Comparison of ENCODE assay signal across 7 mouse cellular contexts in genomic region chr10:81643449-81644055, GRCm38 (mm10). TPM values are rescaled to one million over a fixed set of nuclear protein-coding genes. Genes with fewer than 3 reads are reported as not detected.
A peak's percentile ranks its signal among the peaks of the same experiment; 100 is the strongest.
DNase-seq lines count a peak whose midpoint lies in the region; ATAC-seq and TF ChIP-seq lines count a peak whose summit lies in the region.

No protein-coding gene starts in this region.

- ATAC-seq in intestine, postnatal 0 days, result peak; percentile 91
- ATAC-seq in midbrain, embryonic 12.5 days (ENCODE audit: low FRiP score, low read depth), result peak; percentile 89

- under 1% methylated on average over 70 of the region's 75 CpGs for WGBS in intestine, postnatal 0 days
- WGBS in midbrain, embryonic 12.5 days, result under 1% methylated on average over 70 of the region's 75 CpGs
- 1% methylated on average over 74 of the region's 75 CpGs for WGBS in small intestine, adult 2 months

- H3K36me3 ChIP-seq in intestine, postnatal 0 days (ENCODE audit: control insufficient read depth, insufficient read depth), result no peaks in the 10 kb centered on the region; the same call in 1 of the 2 replicates
- H3K36me3 ChIP-seq in midbrain, embryonic 12.5 days, result no peaks in the 10 kb centered on the region
- no peaks in the 10 kb centered on the region for H3K36me3 ChIP-seq in small intestine, adult 2 months (ENCODE audit: control insufficient read depth, insufficient read depth, low read length)

- H3K4me3 ChIP-seq in intestine, postnatal 0 days (ENCODE audit: low read depth, low read length), result peak overlapping the region; percentile 74
- H3K4me3 ChIP-seq in midbrain, embryonic 12.5 days, result peak overlapping the region; percentile 71
- H3K4me3 ChIP-seq in small intestine, adult 2 months (ENCODE audit: low read depth, low read length), result peak overlapping the region; percentile 85

- H3K27ac ChIP-seq in intestine, postnatal 0 days (ENCODE audit: low read depth, low read length), result peak overlapping the region; percentile 94
- peak overlapping the region; percentile 97 for H3K27ac ChIP-seq in midbrain, embryonic 12.5 days (replicated peaks)
- H3K27ac ChIP-seq in small intestine, adult 2 months (ENCODE audit: insufficient read depth, low read depth, low read length), result peak overlapping the region; percentile 88

- peak overlapping the region; percentile 86 for H3K9ac ChIP-seq in intestine, postnatal 0 days (ENCODE audit: low read depth, low read length)
- peak overlapping the region; percentile 88 for H3K9ac ChIP-seq in midbrain, embryonic 12.5 days (replicated peaks)

- peak; percentile 71 for TF ChIP-seq CTCF in intestine, postnatal 0 days (IDR thresholded peaks at IDR 0.05; ENCODE audit: low read depth)
- peak; percentile 44; the same call in 1 of the 2 replicates for TF ChIP-seq CTCF in small intestine, adult 2 months (IDR thresholded peaks at IDR 0.05; ENCODE audit: extremely low read depth, insufficient read length, insufficient replicate concordance, low read depth, low read length)

- peak; percentile 68 for TF ChIP-seq POLR2A in small intestine, adult 2 months (IDR thresholded peaks at IDR 0.05; ENCODE audit: low read depth, low read length)

- intact Hi-C loops in left cerebral cortex, postnatal 4 days (cut with DNase I), result no loop called here

- no peaks in the 10 kb centered on the region for H3K9me3 ChIP-seq in intestine, postnatal 0 days (ENCODE audit: control insufficient read depth)
- H3K9me3 ChIP-seq in midbrain, embryonic 12.5 days, result no peaks in the 10 kb centered on the region

- H3K4me1 ChIP-seq in intestine, postnatal 0 days (replicated peaks; ENCODE audit: control insufficient read depth, insufficient read depth, low read length), result 0 out of 2 replicates have a peak, but pooled peaks cover 4% of the 10 kb centered on the region
- peaks cover 24% of the 10 kb centered on the region for H3K4me1 ChIP-seq in midbrain, embryonic 12.5 days
- peaks cover 9% of the 10 kb centered on the region; the same call in 1 of the 2 replicates for H3K4me1 ChIP-seq in small intestine, adult 2 months (ENCODE audit: control insufficient read depth, insufficient read depth, insufficient read length, low read length)

- no peaks in the 10 kb centered on the region for H3K27me3 ChIP-seq in intestine, postnatal 0 days (replicated peaks; ENCODE audit: control insufficient read depth, insufficient read depth, low read length)
- H3K27me3 ChIP-seq in midbrain, embryonic 12.5 days, result peaks cover 8% of the 10 kb centered on the region
- no peaks in the 10 kb centered on the region for H3K27me3 ChIP-seq in small intestine, adult 2 months (ENCODE audit: control insufficient read depth, insufficient read depth, low read length)

- peak overlapping the region; percentile 92 for H3K4me2 ChIP-seq in intestine, postnatal 0 days (replicated peaks; ENCODE audit: low read depth)
- H3K4me2 ChIP-seq in midbrain, embryonic 12.5 days (replicated peaks), result peak overlapping the region; percentile 89

- peak; percentile 94 for DNase-seq in adrenal gland, adult 8-10 months
- peak; percentile 93 for DNase-seq in embryo, embryonic 9.5 days (ENCODE audit: extremely low spot score)
- DNase-seq in gonadal fat pad, adult 2 months (ENCODE audit: low read depth), result peak; percentile 55
- DNase-seq in left cerebral cortex, postnatal 4 days, result peak; percentile 98

RNA-seq across cellular contexts. Expression of gene Gm10778, which starts 5.3 kb away (rescaled TPM):
- total RNA-seq in adrenal gland, adult 8-10 months (2022), result 1 to 10 TPM; 1.4 to 4.1 (median 3.7) TPM
- 0.36 and 0.60 TPM in 2 replicates for polyA plus RNA-seq in gonadal fat pad, adult 2 months (2012; rRNA removed)
- 1.6 TPM in 2 replicates for polyA plus RNA-seq in intestine, postnatal 0 days (2015; fragmentation: Nextera tagmentation; extraction: Ambion mirVana)
- total RNA-seq in left cerebral cortex, postnatal 4 days (2021), result 1 to 10 TPM; 5.4 to 5.5 TPM
- 4.8 and 5.1 TPM in 2 replicates for polyA plus RNA-seq in midbrain, embryonic 12.5 days (2016; fragmentation: Nextera tagmentation; extraction: Ambion mirVana)
- 0.04 and 0.08 TPM in 2 replicates for polyA plus RNA-seq in small intestine, adult 2 months (2012; rRNA removed)

RNA-seq across cellular contexts. Expression of gene Ankrd24, which starts 15.2 kb away (rescaled TPM):
- 10 to 100 TPM; 24.6 to 58.2 (median 46.7) TPM for total RNA-seq in adrenal gland, adult 8-10 months (2022)
- polyA plus RNA-seq in gonadal fat pad, adult 2 months (2012; rRNA removed), result 38.6 and 40.5 TPM in 2 replicates
- polyA plus RNA-seq in intestine, postnatal 0 days (2015; fragmentation: Nextera tagmentation; extraction: Ambion mirVana), result 3.5 and 4.2 TPM in 2 replicates
- 10 to 100 TPM; 37.9 to 44.6 TPM for total RNA-seq in left cerebral cortex, postnatal 4 days (2021)
- 6.3 and 7.4 TPM in 2 replicates for polyA plus RNA-seq in midbrain, embryonic 12.5 days (2016; fragmentation: Nextera tagmentation; extraction: Ambion mirVana)
- polyA plus RNA-seq in small intestine, adult 2 months (2012; rRNA removed), result 11.3 and 24.2 TPM in 2 replicates

RNA-seq across cellular contexts. Expression of gene Sirt6, which starts 16.0 kb away (rescaled TPM):
- total RNA-seq in adrenal gland, adult 8-10 months (2022), result 10 to 100 TPM; 14.7 to 34.5 (median 26.5) TPM
- 27.7 and 28.5 TPM in 2 replicates for polyA plus RNA-seq in gonadal fat pad, adult 2 months (2012; rRNA removed)
- polyA plus RNA-seq in intestine, postnatal 0 days (2015; fragmentation: Nextera tagmentation; extraction: Ambion mirVana), result 13.5 and 13.9 TPM in 2 replicates
- total RNA-seq in left cerebral cortex, postnatal 4 days (2021), result 10 to 100 TPM; 37.4 to 38.1 TPM
- 52.8 and 54.1 TPM in 2 replicates for polyA plus RNA-seq in midbrain, embryonic 12.5 days (2016; fragmentation: Nextera tagmentation; extraction: Ambion mirVana)
- polyA plus RNA-seq in small intestine, adult 2 months (2012; rRNA removed), result 16.4 and 34.7 TPM in 2 replicates

RNA-seq across cellular contexts. Expression of gene BC025920, which starts 37.5 kb away (rescaled TPM):
- 1 to 10 TPM; 1.2 to 1.7 (median 1.3) TPM for total RNA-seq in adrenal gland, adult 8-10 months (2022)
- polyA plus RNA-seq in gonadal fat pad, adult 2 months (2012; rRNA removed), result 1.2 and 1.7 TPM in 2 replicates
- 0.18 and 0.20 TPM in 2 replicates for polyA plus RNA-seq in intestine, postnatal 0 days (2015; fragmentation: Nextera tagmentation; extraction: Ambion mirVana)
- 1 to 10 TPM; 2.5 to 2.7 TPM for total RNA-seq in left cerebral cortex, postnatal 4 days (2021)
- polyA plus RNA-seq in midbrain, embryonic 12.5 days (2016; fragmentation: Nextera tagmentation; extraction: Ambion mirVana), result 2.5 and 2.6 TPM in 2 replicates
- polyA plus RNA-seq in small intestine, adult 2 months (2012; rRNA removed), result 0.33 and 0.58 TPM in 2 replicates

RNA-seq across cellular contexts. Expression of gene Tle6, which starts 42.7 kb away (rescaled TPM):
- 100 to 1,000 TPM in 2 of 4 experiments, 10 to 100 TPM in 2; 32.2 to 138 (median 85.6) TPM for total RNA-seq in adrenal gland, adult 8-10 months (2022)
- polyA plus RNA-seq in gonadal fat pad, adult 2 months (2012; rRNA removed), result 14.2 and 31.0 TPM in 2 replicates
- polyA plus RNA-seq in intestine, postnatal 0 days (2015; fragmentation: Nextera tagmentation; extraction: Ambion mirVana), result 3.9 and 4.2 TPM in 2 replicates
- total RNA-seq in left cerebral cortex, postnatal 4 days (2021), result 1 to 10 TPM; 2.2 to 3.2 TPM
- polyA plus RNA-seq in midbrain, embryonic 12.5 days (2016; fragmentation: Nextera tagmentation; extraction: Ambion mirVana), result 2.9 and 5.1 TPM in 2 replicates
- 7.3 and 34.4 TPM in 2 replicates for polyA plus RNA-seq in small intestine, adult 2 months (2012; rRNA removed)

Comparison
In these comparisons a context has a peak if more than half of its experiments do, and no peak if none do; other contexts are left out.
1. Peak in every context shown above with its lines: DNase-seq, ATAC-seq, H3K4me3 ChIP-seq and H3K27ac ChIP-seq.